Mouse (Mus musculus) adrenal gland, adult 2 months (tissue): Measurements from ENCODE around the gene Ech1. TPM values are rescaled to one million over a fixed set of nuclear protein-coding genes. Genes with fewer than 3 reads are reported as not detected.

ENCODE experiments used
- DNase-seq: peaks from one replicate; pipeline ENCODE4 v3.0.0; 2021
- polyA plus RNA-seq: library from polyadenylated mRNA; depleted of rRNA; stranded (reverse); fragments of >200 nt; gene quantifications from 2 replicates; pipeline ENCODE4 v1.2.3, GENCODE M21; 2012
- total RNA-seq, 2 experiments: library from RNA; stranded (reverse); gene quantifications; 2 replicates each; pipeline ENCODE4 v1.2.3; 2021

Gene Ech1
- total and polyA plus RNA-seq, 3 experiments, result 486 to 711 (median 520) TPM

GRCm38 (mm10) chr7:28818861-28819452 lies 6.1 kb upstream of the Ech1 start:
- no peak for DNase-seq

GRCm38 (mm10) chr7:28819571-28819970 lies 5.4 kb upstream of the Ech1 start:
- DNase-seq, result no peak

GRCm38 (mm10) chr7:28820358-28821260 lies 4.4 kb upstream of the Ech1 start:
- peak; percentile 64 for DNase-seq

- DNase-seq, result peak; percentile 88
Observed at GRCm38 (mm10) chr7:28821261-28821831, 3.7 kb upstream of the Ech1 start.

GRCm38 (mm10) chr7:28822556-28822955 lies 2.5 kb upstream of the Ech1 start:
- no peak for DNase-seq

GRCm38 (mm10) chr7:28822993-28823903 lies 1.8 kb upstream of the Ech1 start:
- no peak for DNase-seq

GRCm38 (mm10) chr7:28823932-28824331 lies 1.1 kb upstream of the Ech1 start:
- DNase-seq, result no peak

GRCm38 (mm10) chr7:28825686-28826401 lies 827 bp downstream of the Ech1 start:
- peak; percentile 59 for DNase-seq

- peak; percentile 54 for DNase-seq
Observed at GRCm38 (mm10) chr7:28826402-28826772, 1.4 kb downstream of the Ech1 start.

GRCm38 (mm10) chr7:28827338-28827737 lies 2.3 kb downstream of the Ech1 start:
- peak; percentile 64 for DNase-seq

- DNase-seq, result peak; percentile 90
Observed at GRCm38 (mm10) chr7:28829821-28830220, 4.8 kb downstream of the Ech1 start.

GRCm38 (mm10) chr7:28830981-28831380 lies 6.0 kb downstream of the Ech1 start:
- no peak for DNase-seq

- no peak for DNase-seq
Observed at GRCm38 (mm10) chr7:28831411-28832125, 6.6 kb downstream of the Ech1 start.

- DNase-seq, result no peak
Observed at GRCm38 (mm10) chr7:28832137-28832536, 7.1 kb downstream of the Ech1 start.

- DNase-seq, result no peak
Observed at GRCm38 (mm10) chr7:28833723-28834347, 8.8 kb downstream of the Ech1 start, which contains the start of gene Lgals4. Gene Lgals4, plus strand, starts transcription at chr7:28833854.

- peak; percentile 18 for DNase-seq
Observed at GRCm38 (mm10) chr7:28836936-28837335, 11.9 kb downstream of the Ech1 start.

GRCm38 (mm10) chr7:28838331-28838730 lies 13.3 kb downstream of the Ech1 start:
- peak; percentile 13 for DNase-seq

GRCm38 (mm10) chr7:28847273-28847672 lies 22.3 kb downstream of the Ech1 start:
- DNase-seq, result no peak

- no peak for DNase-seq
Observed at GRCm38 (mm10) chr7:28849700-28850236, 24.8 kb downstream of the Ech1 start.

GRCm38 (mm10) chr7:28850642-28851041 lies 25.6 kb downstream of the Ech1 start:
- DNase-seq, result no peak
